Mouse (Mus musculus): ENCODE data around the gene Adprhl1. TPM values are rescaled to one million over a fixed set of nuclear protein-coding genes. Genes with fewer than 3 reads are reported as not detected.

Adprhl1 gene
- 10 to 100 TPM; 42.3 to 61.6 TPM for total RNA-seq (2021)
- long read RNA-seq, experiment 1, transcript Adprhl1-201 (7 exons, 1,372 nt), result major isoform, 53 of 58 reads
- long read RNA-seq, experiment 1, partial matches to known transcripts, result 2 of 58 reads
- long read RNA-seq, experiment 1, other reads (novel, unspliced or antisense), result 3 of 58 reads
- long read RNA-seq, experiment 2, transcript Adprhl1-201 (7 exons, 1,372 nt), result major isoform, 66 of 83 reads
- long read RNA-seq, experiment 2, partial matches to known transcripts, result 8 of 83 reads
- long read RNA-seq, experiment 2, other reads (novel, unspliced or antisense), result 9 of 83 reads

- DNase-seq, result peak; percentile 79
Observed at GRCm38 (mm10) chr8:13254019-13254418, at the start of gene Adprhl1. Adprhl1 (minus strand) TSS chr8:13254162.

GRCm38 (mm10) chr8:13301036-13301435 lies 47.1 kb upstream of the Adprhl1 start:
- no peak for DNase-seq

GRCm38 (mm10) chr8:13299571-13299970 lies 45.6 kb upstream of the Adprhl1 start:
- DNase-seq, result no peak

GRCm38 (mm10) chr8:13293677-13294470 lies 39.9 kb upstream of the Adprhl1 start:
- no peak for DNase-seq

- peak; percentile 44 for DNase-seq
Observed at GRCm38 (mm10) chr8:13292364-13292763, 38.4 kb upstream of the Adprhl1 start.

GRCm38 (mm10) chr8:13288646-13289045 lies 34.7 kb upstream of the Adprhl1 start:
- no peak for DNase-seq

GRCm38 (mm10) chr8:13287692-13288623 lies 34.0 kb upstream of the Adprhl1 start, which contains the start of the genes Dcun1d2 and Tmco3:
Dcun1d2 (minus strand) TSS chr8:13288131.
Tmco3 (plus strand) TSS chr8:13288190.
- peak; percentile 93 for DNase-seq

- DNase-seq, result peak; percentile 90
Observed at GRCm38 (mm10) chr8:13287304-13287691, 33.3 kb upstream of the Adprhl1 start.

GRCm38 (mm10) chr8:13283200-13283599 lies 29.2 kb upstream of the Adprhl1 start:
- no peak for DNase-seq

- DNase-seq, result no peak
Observed at GRCm38 (mm10) chr8:13276941-13277447, 23.0 kb upstream of the Adprhl1 start.

- no peak for DNase-seq
Observed at GRCm38 (mm10) chr8:13272834-13273233, 18.9 kb upstream of the Adprhl1 start.

- DNase-seq, result no peak
Observed at GRCm38 (mm10) chr8:13267566-13267965, 13.6 kb upstream of the Adprhl1 start.

GRCm38 (mm10) chr8:13263376-13263775 lies 9.4 kb upstream of the Adprhl1 start:
- DNase-seq, result no peak

- peak; percentile 41 for DNase-seq
Observed at GRCm38 (mm10) chr8:13253413-13253812, 549 bp downstream of the Adprhl1 start.

GRCm38 (mm10) chr8:13252837-13253236 lies 1.1 kb downstream of the Adprhl1 start:
- DNase-seq, result no peak

GRCm38 (mm10) chr8:13244343-13244880 lies 9.6 kb downstream of the Adprhl1 start:
- DNase-seq, result no peak

GRCm38 (mm10) chr8:13242985-13243870 lies 10.7 kb downstream of the Adprhl1 start:
- no peak for DNase-seq

- DNase-seq, result no peak
Observed at GRCm38 (mm10) chr8:13240691-13241090, 13.3 kb downstream of the Adprhl1 start.

- no peak for DNase-seq
Observed at GRCm38 (mm10) chr8:13240055-13240454, 13.9 kb downstream of the Adprhl1 start.

- DNase-seq, result no peak
Observed at GRCm38 (mm10) chr8:13234803-13235202, 19.2 kb downstream of the Adprhl1 start.

GRCm38 (mm10) chr8:13230471-13230870 lies 23.5 kb downstream of the Adprhl1 start:
- DNase-seq, result no peak
